Mouse (Mus musculus) lung, postnatal 10 days (tissue): Measurements from ENCODE around the gene Rabep1.
"Not testable (repeated sequence)": the region's sequence is repeated elsewhere in the genome, so short reads cannot be mapped to it uniquely, and the experiment has no call there.

Experiments
- DNase-seq: peaks from one replicate; pipeline ENCODE4 v3.0.0; 2021

The Rabep1 gene

GRCm38 (mm10) chr11:70833408-70833807, 11.2 kb upstream of the Rabep1 start:
- DNase-seq, result no peak

GRCm38 (mm10) chr11:70833831-70834230, 10.7 kb upstream of the Rabep1 start:
- DNase-seq, result no peak

GRCm38 (mm10) chr11:70835381-70835831, 9.2 kb upstream of the Rabep1 start:
- no peak for DNase-seq

GRCm38 (mm10) chr11:70837031-70837430, 7.5 kb upstream of the Rabep1 start:
- no peak for DNase-seq

- no peak for DNase-seq
Measured at GRCm38 (mm10) chr11:70838610-70839009, 6.0 kb upstream of the Rabep1 start.

GRCm38 (mm10) chr11:70842983-70843382, 1.6 kb upstream of the Rabep1 start:
- no peak for DNase-seq

- DNase-seq, result no peak
Measured at GRCm38 (mm10) chr11:70843701-70844551, 652 bp upstream of the Rabep1 start.

GRCm38 (mm10) chr11:70845457-70845978, 940 bp downstream of the Rabep1 start:
- DNase-seq, result no peak

GRCm38 (mm10) chr11:70846029-70846428, 1.5 kb downstream of the Rabep1 start:
- DNase-seq, result no peak

GRCm38 (mm10) chr11:70860371-70860770, 15.8 kb downstream of the Rabep1 start:
- no peak for DNase-seq

- DNase-seq, result not testable (repeated sequence)
Measured at GRCm38 (mm10) chr11:70863204-70863603, 18.6 kb downstream of the Rabep1 start.

GRCm38 (mm10) chr11:70865223-70865622, 20.6 kb downstream of the Rabep1 start:
- DNase-seq, result no peak

GRCm38 (mm10) chr11:70869263-70869662, 24.7 kb downstream of the Rabep1 start:
- DNase-seq, result no peak

GRCm38 (mm10) chr11:70869811-70870210, 25.2 kb downstream of the Rabep1 start:
- no peak for DNase-seq

GRCm38 (mm10) chr11:70870407-70870806, 25.8 kb downstream of the Rabep1 start:
- DNase-seq, result peak; percentile 61

GRCm38 (mm10) chr11:70871110-70871509, 26.5 kb downstream of the Rabep1 start:
- no peak for DNase-seq

- peak; percentile 20 for DNase-seq
Measured at GRCm38 (mm10) chr11:70871766-70872330, 27.3 kb downstream of the Rabep1 start.

GRCm38 (mm10) chr11:70873846-70874613, 29.5 kb downstream of the Rabep1 start:
- DNase-seq, result no peak

- DNase-seq, result no peak
Measured at GRCm38 (mm10) chr11:70877670-70878069, 33.1 kb downstream of the Rabep1 start.

GRCm38 (mm10) chr11:70882905-70883430, 38.4 kb downstream of the Rabep1 start:
- DNase-seq, result no peak

GRCm38 (mm10) chr11:70890643-70891042, 46.1 kb downstream of the Rabep1 start:
- no peak for DNase-seq

- no peak for DNase-seq
Measured at GRCm38 (mm10) chr11:70891616-70892015, 47.0 kb downstream of the Rabep1 start.

GRCm38 (mm10) chr11:70897680-70898079, 53.1 kb downstream of the Rabep1 start:
- DNase-seq, result peak; percentile 11
